Mouse (Mus musculus): ENCODE results near the gene H2al1b.

GRCm38 (mm10) chrX:11345762-11346161 is 43.5 kb downstream of the H2al1b start:
- no peak for TF ChIP-seq POLR2A (IDR thresholded peaks at IDR 0.05; ENCODE audit: borderline replicate concordance, low read depth, low read length)
- TF ChIP-seq CTCF (IDR thresholded peaks at IDR 0.05; ENCODE audit: low read depth, low read length), result no peak
